Mouse (Mus musculus) large intestine, adult 2 months (tissue): ENCODE results near the gene Dhx15. TPM values are rescaled to one million over a fixed set of nuclear protein-coding genes. Genes with fewer than 3 reads are reported as not detected.
A peak's percentile ranks its signal among the peaks of the same experiment; 100 is the strongest.

Experiments
- DNase-seq: peaks from one replicate; pipeline ENCODE4 v3.0.0-alpha.2; 2012; ENCODE audit warnings: low read depth, low spot score
- WGBS: fragments of 180-500 bp; shearing (Covaris S2); methylation state at CpG from one replicate; pipeline ENCODE4 v1.1.7; 2018; 5-methylcytosine and 5-hydroxymethylcytosine counted together
- polyA plus RNA-seq: library from polyadenylated mRNA; depleted of rRNA; stranded (reverse); fragments of >200 nt; gene quantifications from 2 replicates; pipeline ENCODE4 v1.2.3, GENCODE M21; 2012

Dhx15 gene
- polyA plus RNA-seq, 1 experiment = 33.3 TPM

- no peak for DNase-seq
- 96% methylated on average over 3 of the region's 3 CpGs for WGBS
These were observed 41.2 kb downstream of the Dhx15 start for GRCm38 (mm10) chr5:52149138-52149537.

- no peak for DNase-seq
- 36% methylated on average over 4 of the region's 4 CpGs for WGBS
These were observed 43.2 kb downstream of the Dhx15 start for GRCm38 (mm10) chr5:52147141-52147540.

GRCm38 (mm10) chr5:52145684-52146083 lies 44.6 kb downstream of the Dhx15 start:
- DNase-seq = no peak
- whole genome bisulfite sequencing = 58% methylated on average over 6 of the region's 6 CpGs

- 57% methylated on average over 9 of the region's 9 CpGs for WGBS
- no peak for DNase-seq
These were observed 48.4 kb downstream of the Dhx15 start for GRCm38 (mm10) chr5:52141936-52142335.

- WGBS = 33% methylated on average over 6 of the region's 6 CpGs
- DNase-seq = no peak
These were observed 51.5 kb downstream of the Dhx15 start for GRCm38 (mm10) chr5:52138819-52139218.

GRCm38 (mm10) chr5:52138134-52138533 lies 52.2 kb downstream of the Dhx15 start:
- peak; percentile 89 for DNase-seq
- WGBS = 17% methylated on average over 11 of the region's 11 CpGs

- 80% methylated on average over 16 of the region's 16 CpGs for WGBS
- DNase-seq = no peak
These were observed 54.7 kb downstream of the Dhx15 start for GRCm38 (mm10) chr5:52135460-52136141.

GRCm38 (mm10) chr5:52132840-52133239 lies 57.5 kb downstream of the Dhx15 start:
- no peak for DNase-seq
- WGBS = 87% methylated on average over 7 of the region's 7 CpGs

DNA sequence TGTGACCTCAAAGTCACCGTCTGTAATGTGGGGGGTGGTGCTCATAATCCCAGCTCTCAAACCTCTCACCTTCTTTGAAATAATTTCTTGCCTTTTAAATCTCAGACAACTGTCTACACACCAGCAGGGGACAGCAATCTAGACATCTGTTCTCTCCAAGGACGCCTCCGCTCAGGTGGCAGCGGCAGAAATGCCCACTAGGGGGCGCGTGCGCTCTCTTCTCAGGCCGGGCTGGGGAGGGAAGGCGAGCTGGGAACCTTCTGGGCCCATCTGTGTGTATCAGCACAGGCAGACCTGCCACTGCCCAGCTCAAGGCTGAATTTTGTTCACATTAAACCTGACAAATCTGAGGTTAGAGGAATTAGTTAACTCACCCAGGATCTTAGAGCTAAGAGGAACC lies 58.2 kb downstream of the Dhx15 start:
- 35% methylated on average over 9 of the region's 9 CpGs for WGBS
- DNase-seq = no peak

DNA sequence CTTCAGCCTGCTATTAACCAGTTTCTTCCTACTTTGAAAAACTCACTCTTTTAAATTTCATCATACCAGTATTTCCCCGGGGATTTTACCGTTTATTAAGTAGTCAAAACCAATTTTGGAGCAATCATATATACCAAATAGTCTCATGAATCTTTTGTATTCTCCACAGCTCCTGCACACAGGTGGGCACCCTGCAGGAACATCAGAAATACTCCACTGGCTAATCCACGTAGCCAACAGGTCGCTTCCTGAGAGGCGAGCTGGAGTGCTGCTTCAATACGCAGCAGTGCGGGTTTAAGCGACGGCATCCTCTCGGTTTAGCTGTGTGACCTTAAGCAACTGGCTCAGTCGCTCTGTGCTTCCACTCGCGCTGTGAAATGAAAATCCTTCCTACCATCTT lies 58.9 kb downstream of the Dhx15 start:
- WGBS = 90% methylated on average over 13 of the region's 13 CpGs
- no peak for DNase-seq

GRCm38 (mm10) chr5:52130496-52130895 lies 59.8 kb downstream of the Dhx15 start:
- WGBS = 82% methylated on average over 1 of the region's 1 CpGs
- no peak for DNase-seq

DNA sequence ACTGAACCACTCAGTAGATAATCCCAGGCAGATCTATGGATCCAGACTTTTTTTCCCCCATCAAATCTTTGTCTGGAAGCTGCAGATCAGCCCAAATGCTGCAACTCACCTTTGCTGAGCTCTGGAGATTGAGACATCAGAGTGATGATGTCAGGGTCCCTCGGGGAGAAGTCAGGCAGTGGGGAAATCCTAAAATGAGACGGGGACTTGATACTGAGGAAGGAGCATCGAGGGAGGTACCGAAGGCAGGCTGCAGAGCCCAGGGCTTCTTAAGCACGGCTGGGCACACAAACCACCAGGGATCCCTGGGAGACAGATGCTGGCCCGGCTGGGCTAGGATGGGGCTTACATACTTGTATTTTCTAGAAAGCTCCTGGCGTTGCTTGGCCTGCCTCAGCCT lies 64.1 kb downstream of the Dhx15 start:
- no peak for DNase-seq

GRCm38 (mm10) chr5:52125854-52126253 lies 64.5 kb downstream of the Dhx15 start:
- 64% methylated on average over 8 of the region's 8 CpGs for WGBS
- no peak for DNase-seq

More for the DNA sequence above, 64.1 kb downstream of the Dhx15 start:
- WGBS = 59% methylated on average over 7 of the region's 7 CpGs

GRCm38 (mm10) chr5:52122146-52122545 lies 68.2 kb downstream of the Dhx15 start:
- DNase-seq = no peak
- 81% methylated on average over 6 of the region's 6 CpGs for WGBS

- no peak for DNase-seq
- 86% methylated on average over 2 of the region's 2 CpGs for WGBS
These were observed 70.5 kb downstream of the Dhx15 start for GRCm38 (mm10) chr5:52119822-52120221.

DNA sequence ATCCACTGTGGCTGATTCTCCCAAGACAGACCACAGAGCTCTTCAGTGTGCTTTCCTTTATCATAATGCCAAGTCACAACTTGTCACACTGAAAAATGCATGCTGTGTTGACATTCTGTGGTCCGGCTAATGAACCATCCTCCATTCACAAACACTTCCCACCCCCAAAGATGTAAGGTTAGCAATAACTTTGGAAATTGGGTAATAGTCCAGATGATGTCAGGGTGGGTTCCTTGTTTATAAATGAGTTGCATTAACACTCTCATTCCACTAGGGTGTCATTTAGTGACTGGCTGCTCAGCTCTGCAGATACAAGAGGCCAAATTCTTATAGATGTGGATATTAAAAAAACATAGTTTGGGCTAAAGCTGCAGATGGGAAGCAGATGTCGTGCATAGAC lies 71.1 kb downstream of the Dhx15 start:
- WGBS = 72% methylated on average over 2 of the region's 2 CpGs
- DNase-seq = no peak

GRCm38 (mm10) chr5:52117829-52118228 lies 72.5 kb downstream of the Dhx15 start:
- WGBS = 94% methylated on average over 4 of the region's 4 CpGs
- no peak for DNase-seq

DNA sequence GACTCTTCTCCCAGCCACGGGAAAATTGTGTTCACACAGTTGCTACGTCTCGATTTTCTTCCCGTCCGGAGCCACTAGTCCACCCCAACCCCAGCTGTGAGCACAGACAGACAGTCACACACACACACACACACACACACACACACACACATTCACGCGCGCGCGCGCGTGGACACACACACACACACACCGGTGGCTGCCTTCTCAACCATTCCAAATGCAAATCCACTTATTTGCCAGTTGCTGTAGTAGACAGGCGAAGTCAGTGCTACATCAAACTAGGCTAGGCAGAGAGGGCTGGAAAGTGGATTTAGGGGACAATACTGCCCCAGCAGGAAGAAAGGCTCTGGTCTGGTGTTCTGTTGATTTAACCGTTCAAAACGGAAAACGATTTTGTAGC lies 73.9 kb downstream of the Dhx15 start:
- no peak for DNase-seq
- WGBS = 2% methylated on average over 17 of the region's 17 CpGs

GRCm38 (mm10) chr5:52115821-52116317 lies 74.4 kb downstream of the Dhx15 start:
- no peak for DNase-seq
- under 1% methylated on average over 52 of the region's 53 CpGs for WGBS

- no peak for DNase-seq
- under 1% methylated on average over 48 of the region's 48 CpGs for WGBS
These were observed 75.4 kb downstream of the Dhx15 start for GRCm38 (mm10) chr5:52114751-52115451.
